Mouse (Mus musculus) embryo, embryonic 11.5 days (tissue): ENCODE data around the gene Lamc2.

ENCODE experiments used
- DNase-seq: peaks from one replicate; pipeline ENCODE4 v3.0.0-alpha.2; 2012; ENCODE audit warnings: low read depth, low spot score

Gene Lamc2

GRCm38 (mm10) chr1:153185828-153186803, at the start of gene Lamc2:
Lamc2 (minus strand) TSS chr1:153186447.
- no peak for DNase-seq

- no peak for DNase-seq
These were observed 49.3 kb upstream of the Lamc2 start for GRCm38 (mm10) chr1:153235576-153235975.

- no peak for DNase-seq
These were observed 45.4 kb upstream of the Lamc2 start for GRCm38 (mm10) chr1:153231681-153232080.

- no peak for DNase-seq
These were observed 41.7 kb upstream of the Lamc2 start for GRCm38 (mm10) chr1:153227916-153228315.

- DNase-seq, result no peak
These were observed 40.8 kb upstream of the Lamc2 start for GRCm38 (mm10) chr1:153227096-153227495.

GRCm38 (mm10) chr1:153225786-153226725, 39.8 kb upstream of the Lamc2 start:
- DNase-seq, result no peak

GRCm38 (mm10) chr1:153224331-153224730, 38.1 kb upstream of the Lamc2 start:
- DNase-seq, result no peak

GRCm38 (mm10) chr1:153219376-153219775, 33.1 kb upstream of the Lamc2 start:
- no peak for DNase-seq

- no peak for DNase-seq
These were observed 30.3 kb upstream of the Lamc2 start for GRCm38 (mm10) chr1:153216516-153216915.

- DNase-seq, result no peak
These were observed 29.4 kb upstream of the Lamc2 start for GRCm38 (mm10) chr1:153215676-153216075.

GRCm38 (mm10) chr1:153210992-153211391, 24.7 kb upstream of the Lamc2 start:
- no peak for DNase-seq

GRCm38 (mm10) chr1:153210198-153210597, 24.0 kb upstream of the Lamc2 start:
- no peak for DNase-seq

GRCm38 (mm10) chr1:153202195-153202594, 15.9 kb upstream of the Lamc2 start:
- no peak for DNase-seq

- DNase-seq, result no peak
These were observed 15.2 kb upstream of the Lamc2 start for GRCm38 (mm10) chr1:153201448-153201847.

- no peak for DNase-seq
These were observed 11.1 kb upstream of the Lamc2 start for GRCm38 (mm10) chr1:153197316-153197850.

- DNase-seq, result no peak
These were observed 6.7 kb upstream of the Lamc2 start for GRCm38 (mm10) chr1:153192945-153193344.

GRCm38 (mm10) chr1:153192379-153192778, 6.1 kb upstream of the Lamc2 start:
- DNase-seq, result no peak

GRCm38 (mm10) chr1:153191943-153192329, 5.7 kb upstream of the Lamc2 start:
- DNase-seq, result no peak

GRCm38 (mm10) chr1:153191237-153191942, 5.1 kb upstream of the Lamc2 start:
- no peak for DNase-seq

- no peak for DNase-seq
These were observed 1.8 kb upstream of the Lamc2 start for GRCm38 (mm10) chr1:153188081-153188480.

- no peak for DNase-seq
These were observed 5.5 kb downstream of the Lamc2 start for GRCm38 (mm10) chr1:153180586-153181289.
